Mouse (Mus musculus) liver, embryonic 15.5 days (tissue): ENCODE results near the gene Sv2c. TPM values are rescaled to one million over a fixed set of nuclear protein-coding genes. Genes with fewer than 3 reads are reported as not detected.
A peak's percentile ranks its signal among the peaks of the same experiment; 100 is the strongest.
"Not testable (repeated sequence)": the region's sequence is repeated elsewhere in the genome, so short reads cannot be mapped to it uniquely, and the experiment has no call there.

ENCODE experiments used
- ATAC-seq: fragments of 200-750 bp; cut with Nextera tagmentation; 2 replicates; pipeline ENCODE4 v1.8.0; 2017; ENCODE audit warnings: moderate number of reproducible peaks, mild to moderate bottlenecking, moderate library complexity; ENCODE audit not compliant: insufficient read depth
- H3K27ac ChIP-seq: fragments of 300-500 bp; sonication (generic); replicated peaks from 2 replicates; pipeline ENCODE4 v1.5.1; 2015; ENCODE audit warnings: mild to moderate bottlenecking, inconsistent platforms
- H3K27me3 ChIP-seq: fragments of 300-500 bp; sonication (generic); 2 replicates; pipeline ENCODE4 v1.6.1; 2015; ENCODE audit warnings: mild to moderate bottlenecking, inconsistent platforms
- H3K36me3 ChIP-seq: fragments of 300-500 bp; sonication (generic); replicated peaks from 2 replicates; pipeline ENCODE4 v1.6.1; 2015; ENCODE audit warnings: moderate library complexity, mild to moderate bottlenecking, inconsistent platforms
- H3K4me1 ChIP-seq: fragments of 300-500 bp; sonication (generic); replicated peaks from 2 replicates; pipeline ENCODE4 v1.6.1; 2015; ENCODE audit warnings: inconsistent platforms
- H3K4me2 ChIP-seq: fragments of 300-500 bp; sonication (generic); 2 replicates; pipeline ENCODE4 v1.6.1; 2015; ENCODE audit warnings: moderate library complexity, mild to moderate bottlenecking, inconsistent platforms
- H3K4me3 ChIP-seq: fragments of 300-500 bp; sonication (generic); replicated peaks from 2 replicates; pipeline ENCODE4 v1.5.1; 2015; ENCODE audit warnings: mild to moderate bottlenecking, inconsistent platforms
- H3K9ac ChIP-seq: fragments of 300-500 bp; sonication (generic); 2 replicates; pipeline ENCODE4 v1.6.1; 2015; ENCODE audit warnings: moderate library complexity, mild to moderate bottlenecking, inconsistent platforms
- H3K9me3 ChIP-seq: fragments of 300-500 bp; sonication (generic); replicated peaks from 2 replicates; pipeline ENCODE4 v1.6.1; 2016; ENCODE audit warnings: inconsistent platforms
- WGBS: fragments of 180-500 bp; shearing (Covaris S2); methylation state at CpG from one replicate; pipeline ENCODE4 v1.1.7; 2015; ENCODE audit warnings: mixed read lengths; ENCODE audit not compliant: insufficient replicate concordance; 5-methylcytosine and 5-hydroxymethylcytosine counted together
- polyA plus RNA-seq: library from polyadenylated mRNA; unstranded; fragments of >200 nt; fragmentation: Nextera tagmentation; extraction: Ambion mirVana; gene quantifications from 2 replicates; pipeline ENCODE4 v1.2.1, GENCODE M21; 2015

The Sv2c gene
- polyA plus RNA-seq, 1 experiment from 2014 or later = 0.15 TPM

DNA sequence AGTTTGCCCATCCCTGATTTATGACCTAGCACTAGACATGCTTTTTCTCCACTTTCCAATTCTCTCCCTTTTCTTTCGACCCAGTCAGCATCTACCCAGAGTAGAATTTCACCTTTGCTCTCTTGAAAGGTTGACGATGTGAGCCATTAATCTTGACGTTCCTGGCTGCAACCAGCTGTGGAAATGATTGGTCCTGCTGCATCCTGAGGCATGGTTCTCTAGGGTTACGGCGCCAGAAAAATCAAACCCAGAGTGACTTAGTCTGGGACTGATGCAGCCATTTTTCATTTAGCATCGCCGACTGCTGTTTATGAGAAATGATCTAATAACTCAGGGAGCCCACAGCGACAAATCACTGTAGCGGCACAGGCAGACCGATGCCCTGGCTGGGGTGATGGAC, 133.0 kb downstream of the Sv2c start:
- WGBS = 66% methylated on average over 10 of the region's 10 CpGs
- no peak overlapping the region for H3K4me3 ChIP-seq
- no peaks in the 10 kb centered on the region for H3K36me3 ChIP-seq
- no peaks in the 10 kb centered on the region for H3K4me1 ChIP-seq
- H3K4me2 ChIP-seq = no peak overlapping the region
- H3K27me3 ChIP-seq = no peaks in the 10 kb centered on the region
- no peaks in the 10 kb centered on the region for H3K9me3 ChIP-seq
- H3K27ac ChIP-seq = no peak overlapping the region
- H3K9ac ChIP-seq = no peak overlapping the region
- no peak for ATAC-seq

GRCm38 (mm10) chr13:95997294-95997693, 135.1 kb downstream of the Sv2c start:
- no peak for ATAC-seq
- H3K9me3 ChIP-seq = no peaks in the 10 kb centered on the region
- H3K4me1 ChIP-seq = no peaks in the 10 kb centered on the region
- H3K4me3 ChIP-seq = no peak overlapping the region
- no peak overlapping the region for H3K4me2 ChIP-seq
- no peaks in the 10 kb centered on the region for H3K27me3 ChIP-seq
- H3K36me3 ChIP-seq = no peaks in the 10 kb centered on the region
- H3K27ac ChIP-seq = no peak overlapping the region
- H3K9ac ChIP-seq = no peak overlapping the region
- 38% methylated on average over 2 of the region's 2 CpGs for WGBS

- H3K4me2 ChIP-seq = no peak overlapping the region
- no peaks in the 10 kb centered on the region for H3K36me3 ChIP-seq
- no peaks in the 10 kb centered on the region for H3K27me3 ChIP-seq
- H3K9me3 ChIP-seq = no peaks in the 10 kb centered on the region
- WGBS = 72% methylated on average over 27 of the region's 27 CpGs
- no peak for ATAC-seq
- no peak overlapping the region for H3K27ac ChIP-seq
- no peak overlapping the region for H3K9ac ChIP-seq
- no peaks in the 10 kb centered on the region for H3K4me1 ChIP-seq
- H3K4me3 ChIP-seq = no peak overlapping the region
Observed at GRCm38 (mm10) chr13:95994705-95995703, 137.4 kb downstream of the Sv2c start.

DNA sequence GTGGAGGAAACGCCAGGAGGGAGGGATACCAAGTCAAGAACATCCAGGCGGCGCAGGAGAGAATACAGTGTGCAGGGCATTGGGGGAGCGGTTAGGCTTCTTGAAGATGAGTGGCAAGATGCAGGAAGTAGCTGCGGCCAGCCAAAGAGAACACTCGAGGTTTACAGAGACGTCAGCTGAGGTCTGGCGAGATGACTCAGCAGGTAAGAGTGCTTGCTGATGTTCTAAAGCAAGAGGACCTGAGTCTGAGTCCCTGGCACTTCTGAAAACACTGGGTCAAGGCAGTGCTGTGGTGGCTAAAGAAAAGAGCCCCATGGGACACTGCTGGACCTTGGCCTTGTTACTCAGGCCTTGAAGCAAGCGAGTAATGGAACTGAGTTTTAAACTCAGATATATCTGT, 144.2 kb downstream of the Sv2c start:
- H3K4me2 ChIP-seq = no peak overlapping the region
- H3K27me3 ChIP-seq = 0 out of 2 replicates have a peak, but pooled peaks cover 2% of the 10 kb centered on the region
- H3K36me3 ChIP-seq = no peaks in the 10 kb centered on the region
- H3K4me1 ChIP-seq = peaks cover 6% of the 10 kb centered on the region
- H3K9me3 ChIP-seq = no peaks in the 10 kb centered on the region
- WGBS = 21% methylated on average over 9 of the region's 9 CpGs
- ATAC-seq = no peak
- H3K27ac ChIP-seq = no peak overlapping the region
- no peak overlapping the region for H3K9ac ChIP-seq
- H3K4me3 ChIP-seq = no peak overlapping the region

- Histone ChIP-seq H3K9ac (no peak overlapping the region), H3K4me1 (peaks cover 6% of the 10 kb centered on the region), H3K9me3 (no peaks in the 10 kb centered on the region), H3K27me3 (0 out of 2 replicates have a peak, but pooled peaks cover 2% of the 10 kb centered on the region), H3K4me3 (no peak overlapping the region), H3K36me3 (no peaks in the 10 kb centered on the region), H3K4me2 (no peak overlapping the region), H3K27ac (no peak overlapping the region)
- 44% methylated on average over 5 of the region's 5 CpGs for WGBS
- ATAC-seq = no peak
Observed at GRCm38 (mm10) chr13:95987147-95987546, 145.2 kb downstream of the Sv2c start.

DNA sequence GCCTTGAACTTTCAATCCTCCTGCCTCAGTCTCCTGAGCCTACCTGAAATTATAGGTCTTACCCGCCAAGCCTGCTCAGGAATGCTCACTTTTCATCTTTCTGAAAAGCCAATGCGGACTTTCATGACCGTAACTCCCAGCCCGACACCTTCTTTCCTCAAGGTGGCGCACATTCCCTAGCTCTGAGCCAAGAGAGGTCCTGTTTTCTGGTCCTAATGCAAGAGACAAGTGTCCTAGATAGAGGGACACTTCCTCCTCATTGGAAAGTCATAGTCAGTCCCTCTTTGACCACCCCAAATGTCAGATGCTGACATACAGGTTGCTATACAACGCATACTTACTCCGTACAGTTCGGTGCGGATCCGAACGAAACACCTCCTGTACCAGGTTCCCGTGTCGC, 146.0 kb downstream of the Sv2c start:
- Histone ChIP-seq H3K4me2 (no peak overlapping the region), H3K27me3 (0 out of 2 replicates have a peak, but pooled peaks cover 2% of the 10 kb centered on the region), H3K9ac (no peak overlapping the region), H3K9me3 (no peaks in the 10 kb centered on the region), H3K4me1 (peaks cover 6% of the 10 kb centered on the region), H3K27ac (no peak overlapping the region), H3K4me3 (no peak overlapping the region), H3K36me3 (no peaks in the 10 kb centered on the region)
- 66% methylated on average over 13 of the region's 13 CpGs for WGBS
- ATAC-seq = no peak

GRCm38 (mm10) chr13:95975225-95975624, 157.2 kb downstream of the Sv2c start:
- Histone ChIP-seq H3K9ac (no peak overlapping the region), H3K4me2 (no peak overlapping the region), H3K9me3 (no peaks in the 10 kb centered on the region), H3K4me1 (0 out of 2 replicates have a peak, but pooled peaks cover 2% of the 10 kb centered on the region), H3K27ac (no peak overlapping the region), H3K4me3 (no peak overlapping the region), H3K36me3 (no peaks in the 10 kb centered on the region), H3K27me3 (peaks cover 7% of the 10 kb centered on the region; the same call in 1 of the 2 replicates)
- ATAC-seq = no peak
- 69% methylated on average over 10 of the region's 10 CpGs for WGBS

DNA sequence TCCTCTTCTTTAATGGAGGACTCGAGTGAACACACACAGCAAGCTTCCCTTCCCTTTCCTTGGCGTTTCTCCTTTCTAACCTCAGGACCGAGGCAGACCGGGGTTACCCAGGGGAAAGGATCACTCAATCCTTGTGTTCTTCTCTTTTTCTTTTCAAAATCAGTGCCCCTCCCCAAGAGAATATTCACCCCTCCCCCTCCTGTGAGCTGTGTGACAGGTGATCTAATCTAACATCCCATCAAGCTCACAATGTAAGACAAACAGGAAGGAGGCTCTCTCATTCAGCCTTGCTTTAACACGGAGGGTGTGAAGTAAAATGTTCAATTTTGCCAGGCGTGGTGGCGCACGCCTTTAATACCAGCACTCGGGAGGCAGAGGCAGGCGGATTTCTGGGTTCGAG, 158.3 kb downstream of the Sv2c start:
- Histone ChIP-seq H3K9me3 (no peaks in the 10 kb centered on the region), H3K27ac (no peak overlapping the region), H3K4me2 (no peak overlapping the region), H3K27me3 (peaks cover 9% of the 10 kb centered on the region; the same call in 1 of the 2 replicates), H3K4me1 (0 out of 2 replicates have a peak, but pooled peaks cover 2% of the 10 kb centered on the region), H3K36me3 (no peaks in the 10 kb centered on the region), H3K9ac (no peak overlapping the region), H3K4me3 (no peak overlapping the region)
- WGBS = 65% methylated on average over 11 of the region's 11 CpGs
- no peak for ATAC-seq

DNA sequence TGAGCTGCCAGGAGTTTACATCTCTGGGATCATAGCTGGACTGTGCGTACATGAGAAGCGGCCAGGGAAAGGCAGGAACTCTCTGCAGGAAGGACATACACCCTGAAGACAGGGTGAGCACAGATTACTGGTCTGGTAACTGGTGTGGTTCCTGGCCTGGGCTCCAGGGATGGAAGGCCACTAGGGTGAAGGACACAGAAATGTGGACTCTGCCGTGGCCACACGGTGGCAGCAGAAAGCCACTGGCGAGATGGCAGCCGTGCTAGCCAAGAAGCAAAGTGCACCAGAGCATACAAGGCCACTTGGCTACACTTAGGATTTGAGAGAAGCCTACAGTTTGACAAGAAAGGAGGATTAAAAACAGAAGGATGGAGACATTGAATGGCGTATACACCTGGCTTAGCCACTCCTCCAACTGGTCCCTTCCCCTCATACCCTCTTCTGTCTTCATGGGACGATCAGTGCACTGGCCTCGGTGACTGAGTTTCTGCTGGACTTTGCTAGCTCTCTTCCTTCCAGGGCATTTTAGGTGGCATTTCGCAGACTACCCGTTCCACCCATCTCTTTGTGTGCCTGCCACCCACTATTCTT, 158.9 kb downstream of the Sv2c start:
- peak; percentile 40 for ATAC-seq
- Histone ChIP-seq H3K36me3 (no peaks in the 10 kb centered on the region), H3K9ac (no peak overlapping the region), H3K4me3 (no peak overlapping the region), H3K27ac (no peak overlapping the region), H3K4me2 (no peak overlapping the region), H3K9me3 (no peaks in the 10 kb centered on the region), H3K27me3 (peaks cover 9% of the 10 kb centered on the region; the same call in 1 of the 2 replicates), H3K4me1 (peaks cover 7% of the 10 kb centered on the region)
- 46% methylated on average over 11 of the region's 11 CpGs for WGBS

DNA sequence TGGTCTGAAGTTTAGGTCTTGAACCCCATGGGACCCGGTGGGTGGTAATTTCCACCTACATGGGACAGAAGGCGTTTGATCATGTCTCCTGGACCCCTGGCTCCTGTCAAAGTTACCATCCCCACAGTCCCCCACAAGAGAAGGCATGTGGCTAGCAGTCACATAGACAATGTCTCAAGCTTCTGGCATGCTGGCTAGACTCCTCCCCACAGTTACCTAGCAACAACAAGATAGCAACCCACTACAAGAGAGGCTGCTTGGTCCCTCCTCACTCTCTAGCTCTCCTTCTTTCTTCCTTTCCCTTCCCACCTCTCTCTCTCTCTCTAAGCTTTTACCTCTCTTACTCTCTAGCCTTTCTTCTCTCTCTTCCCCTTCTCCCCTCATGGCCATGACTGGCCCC, 164.3 kb downstream of the Sv2c start:
- not testable (repeated sequence) for H3K4me2 ChIP-seq, H3K9me3 ChIP-seq, H3K27ac ChIP-seq, H3K9ac ChIP-seq, ATAC-seq, H3K27me3 ChIP-seq, H3K4me3 ChIP-seq, H3K36me3 ChIP-seq
- H3K4me1 ChIP-seq = peaks cover 58% of the 10 kb centered on the region
- 74% methylated on average over 2 of the region's 2 CpGs for WGBS

DNA sequence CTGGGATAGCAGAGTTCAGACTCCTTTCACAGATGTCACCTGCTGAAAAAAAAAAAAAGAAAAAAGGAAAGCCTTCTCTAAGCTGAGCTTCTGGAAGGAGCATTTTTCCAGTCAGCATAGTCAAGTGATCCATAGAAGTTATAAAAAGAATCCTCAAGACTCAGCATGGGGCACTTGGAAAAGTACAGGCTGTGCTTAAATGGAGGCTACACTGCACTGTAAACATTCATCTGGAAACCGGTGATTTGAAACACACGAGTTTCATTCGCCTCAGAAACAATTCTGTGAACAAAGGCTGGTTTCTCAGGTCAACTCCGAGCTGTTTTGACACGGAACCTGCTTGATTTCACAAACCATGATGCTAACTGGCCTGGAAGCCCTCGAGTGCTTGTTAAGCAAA, 165.6 kb downstream of the Sv2c start:
- H3K4me3 ChIP-seq = no peak overlapping the region
- H3K27me3 ChIP-seq = peaks cover 9% of the 10 kb centered on the region; the same call in 1 of the 2 replicates
- WGBS = 78% methylated on average over 6 of the region's 6 CpGs
- H3K9me3 ChIP-seq = no peaks in the 10 kb centered on the region
- H3K27ac ChIP-seq = no peak overlapping the region
- peaks cover 71% of the 10 kb centered on the region for H3K4me1 ChIP-seq
- H3K36me3 ChIP-seq = no peaks in the 10 kb centered on the region
- no peak overlapping the region for H3K4me2 ChIP-seq
- no peak for ATAC-seq
- no peak overlapping the region for H3K9ac ChIP-seq
